In genomic region chr7:101653681-101654209, GRCm38 (mm10) we compare ENCODE assay signal across 7 mouse cellular contexts. TPM values are rescaled to one million over a fixed set of nuclear protein-coding genes. Genes with fewer than 3 reads are reported as not detected.
DNase-seq lines count a peak whose midpoint lies in the region; ATAC-seq and TF ChIP-seq lines count a peak whose summit lies in the region.

No protein-coding gene starts in this region.

- TF ChIP-seq CTCF in cerebellum, adult 2 months (IDR thresholded peaks at IDR 0.05; ENCODE audit: borderline replicate concordance, insufficient read depth, low read depth, low read length): peak; percentile 54; the same call in 1 of the 2 replicates

- WGBS in cerebellum, adult 2 months: 16% methylated on average over 10 of the region's 10 CpGs
- 41% methylated on average over 10 of the region's 10 CpGs for WGBS in midbrain, embryonic 15.5 days

- no peaks in the 10 kb centered on the region for H3K4me1 ChIP-seq in cerebellum, adult 2 months (ENCODE audit: control insufficient read depth, insufficient read depth, low read length)
- no peaks in the 10 kb centered on the region for H3K4me1 ChIP-seq in midbrain, embryonic 15.5 days

- H3K27ac ChIP-seq in cerebellum, adult 2 months (ENCODE audit: insufficient read depth, low read length): peak overlapping the region; percentile 68; the same call in 1 of the 2 replicates
- H3K27ac ChIP-seq in midbrain, embryonic 15.5 days: no peak overlapping the region

- no peaks in the 10 kb centered on the region for H3K36me3 ChIP-seq in midbrain, embryonic 15.5 days (replicated peaks)

- H3K27me3 ChIP-seq in cerebellum, adult 2 months (ENCODE audit: control insufficient read depth, insufficient read depth, low read length): no peaks in the 10 kb centered on the region; the same call in 1 of the 2 replicates
- H3K27me3 ChIP-seq in midbrain, embryonic 15.5 days (replicated peaks): no peaks in the 10 kb centered on the region

- H3K4me2 ChIP-seq in midbrain, embryonic 15.5 days: peak overlapping the region; percentile 26

- H3K9ac ChIP-seq in midbrain, embryonic 15.5 days: no peak overlapping the region

- no peaks in the 10 kb centered on the region for H3K9me3 ChIP-seq in midbrain, embryonic 15.5 days

- H3K4me3 ChIP-seq in cerebellum, adult 2 months (replicated peaks; ENCODE audit: insufficient read depth, low read depth, low read length): peak overlapping the region; percentile 51
- 0 out of 2 replicates have a peak overlapping the region, but pooled peaks have one; percentile 1 for H3K4me3 ChIP-seq in midbrain, embryonic 15.5 days

- ATAC-seq in granulocyte monocyte progenitor cell, adult 5-6 weeks (replicated peaks; ENCODE audit: poor library complexity, severe bottlenecking): peak; percentile 67
- peak; percentile 73 for ATAC-seq in midbrain, embryonic 15.5 days (replicated peaks)

- no peak for TF ChIP-seq POLR2A in cerebellum, adult 2 months (IDR thresholded peaks at IDR 0.05; ENCODE audit: borderline replicate concordance, insufficient read depth, low read length)

- DNase-seq in 3134 (ENCODE audit: extremely low read depth, insufficient read length, low spot score) (peak; percentile 61), A20 (ENCODE audit: low read depth, low spot score) (peak; percentile 78)
- DNase-seq in cerebellum, adult 2 months: peak; percentile 65 to 80
- DNase-seq in layer of hippocampus, adult 9-11 months: peak; percentile 80
- no peak for DNase-seq in ovary, postnatal 36 days (ENCODE audit: low spot score)

RNA-seq across cellular contexts. Expression of gene Clpb, which starts 9.7 kb away (rescaled TPM):
- 33.0 and 37.4 TPM in 2 replicates for polyA plus RNA-seq in cerebellum, adult 2 months (2012; rRNA removed)
- total RNA-seq in granulocyte monocyte progenitor cell, adult 5-6 weeks (2014; fragmentation: Nextera tagmentation): 19.3 and 19.6 TPM in 2 replicates
- total RNA-seq in granulocyte monocyte progenitor cell, adult 5-6 weeks (2017): 40.6 and 60.0 TPM in 2 replicates
- polyA plus RNA-seq in midbrain, embryonic 15.5 days (2015; fragmentation: Nextera tagmentation; extraction: Ambion mirVana): 40.6 and 50.1 TPM in 2 replicates
